Mouse (Mus musculus): ENCODE measurements around the gene Dcst1. TPM values are rescaled to one million over a fixed set of nuclear protein-coding genes. Genes with fewer than 3 reads are reported as not detected.

Dcst1 gene
- polyA plus RNA-seq (2014; fragmentation: Nextera tagmentation; extraction: Ambion mirVana), result 0.15 and 0.34 TPM in 2 replicates

DNA sequence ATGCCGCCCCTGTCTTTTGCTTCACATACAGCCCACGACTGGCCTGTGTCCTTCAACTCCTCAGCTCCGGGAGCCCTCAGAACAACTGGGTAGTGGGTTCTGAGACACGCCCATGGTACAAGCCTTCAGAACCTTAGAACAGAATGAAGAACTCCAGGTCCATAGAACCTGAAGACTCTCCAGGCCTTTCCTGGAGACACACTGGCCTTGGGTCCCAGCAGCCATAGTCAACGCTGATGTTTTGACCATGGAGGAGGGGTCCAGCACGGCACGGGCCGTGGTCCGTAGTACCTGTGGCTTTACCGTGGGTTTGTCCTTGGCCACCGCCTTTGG, at the start of gene Dcst1:
Gene Dcst1, minus strand, starts transcription at position 101 of the 333 bp plus-strand sequence.
- DNase-seq (ENCODE audit: low spot score) (no peak), ATAC-seq (replicated peaks; ENCODE audit: low FRiP score, low TSS enrichment, low read depth) (no peak)
- no peak within 1 kb of the TSS for H3K4me3 ChIP-seq (ENCODE audit: low read depth, low read length)
- no peaks in the 10 kb centered on the region for H3K9me3 ChIP-seq (ENCODE audit: control insufficient read depth, low read length)
- H3K4me2 ChIP-seq (ENCODE audit: low read length), result peak within 1 kb of the TSS; percentile 9; the same call in 1 of the 2 replicates
- no peaks in the 10 kb centered on the region for H3K27me3 ChIP-seq (replicated peaks; ENCODE audit: control insufficient read depth, insufficient read depth, low read length)
- no peak within 1 kb of the TSS for H3K27ac ChIP-seq (ENCODE audit: low read depth)
- no peak within 1 kb of the TSS for H3K9ac ChIP-seq (ENCODE audit: low read length)
- H3K4me1 ChIP-seq (replicated peaks; ENCODE audit: control insufficient read depth, insufficient read depth, low read length), result peaks cover 5% of the 10 kb centered on the region; the same call in 1 of the 2 replicates
- H3K36me3 ChIP-seq (ENCODE audit: control insufficient read depth, insufficient read depth, low read length), result no peaks in the 10 kb centered on the region
- WGBS, result 84% methylated on average over 11 of the region's 11 CpGs

DNA sequence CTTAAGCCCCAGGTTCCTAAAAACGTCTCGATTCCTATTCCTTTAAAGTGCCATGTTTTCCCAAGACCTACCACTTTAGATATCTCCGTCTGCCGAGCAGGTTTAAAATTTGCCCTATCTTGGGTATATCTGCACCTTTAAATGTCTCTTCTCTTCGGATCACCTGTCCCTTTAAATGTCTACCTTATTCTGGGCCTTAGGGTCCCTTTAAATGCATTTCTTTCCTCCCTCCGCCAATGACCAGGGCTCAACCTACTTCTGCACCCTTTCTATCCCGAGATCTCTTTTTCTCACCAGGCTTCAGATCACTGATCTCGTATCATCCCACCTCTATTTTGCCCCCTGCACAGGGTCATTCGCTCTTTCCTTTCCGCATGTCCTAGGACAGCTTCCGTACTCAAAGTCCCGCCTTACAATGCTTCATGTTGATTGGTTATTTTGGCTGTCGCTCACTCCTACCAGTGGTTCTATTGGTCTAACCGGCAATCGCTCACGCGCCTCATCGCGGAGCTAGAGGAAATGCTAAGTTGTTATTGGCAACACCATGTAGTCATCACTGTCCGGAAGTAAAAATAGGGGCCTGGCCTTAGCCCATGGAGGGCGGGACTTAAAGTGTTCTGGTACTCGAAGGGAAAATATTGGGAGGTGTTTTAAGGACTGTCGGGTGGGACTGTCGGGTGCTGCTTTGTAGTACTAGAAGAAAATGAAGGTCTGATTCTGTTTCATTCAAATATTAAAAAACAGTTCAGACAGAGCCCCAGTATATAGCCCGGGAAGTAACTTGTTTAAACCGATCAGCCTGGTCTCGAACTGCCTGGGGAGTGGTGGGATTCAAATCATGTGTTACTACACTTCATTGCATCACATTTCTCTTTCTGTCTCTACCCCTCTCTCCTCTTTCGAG, 46.7 kb upstream of the Dcst1 start, which contains the start of gene Flad1:
Gene Flad1, minus strand, starts transcription at position 381 of the 904 bp plus-strand sequence.
- peak; percentile 100 for DNase-seq (ENCODE audit: low spot score)
- ATAC-seq (replicated peaks; ENCODE audit: low FRiP score, low TSS enrichment, low read depth), result peak; percentile 100
- no peaks in the 10 kb centered on the region for H3K27me3 ChIP-seq (replicated peaks; ENCODE audit: control insufficient read depth, insufficient read depth, low read length)
- H3K27ac ChIP-seq (ENCODE audit: low read depth), result no peak within 1 kb of the TSS
- peaks cover 32% of the 10 kb centered on the region for H3K36me3 ChIP-seq (ENCODE audit: control insufficient read depth, insufficient read depth, low read length)
- peak within 1 kb of the TSS; percentile 73 for H3K4me3 ChIP-seq (ENCODE audit: low read depth, low read length)
- H3K4me2 ChIP-seq (ENCODE audit: low read length), result peak within 1 kb of the TSS; percentile 88
- H3K4me1 ChIP-seq (replicated peaks; ENCODE audit: control insufficient read depth, insufficient read depth, low read length), result peaks cover 6% of the 10 kb centered on the region
- no peaks in the 10 kb centered on the region for H3K9me3 ChIP-seq (ENCODE audit: control insufficient read depth, low read length)
- 5% methylated on average over 28 of the region's 28 CpGs for WGBS
- H3K9ac ChIP-seq (ENCODE audit: low read length), result peak within 1 kb of the TSS; percentile 56

DNA sequence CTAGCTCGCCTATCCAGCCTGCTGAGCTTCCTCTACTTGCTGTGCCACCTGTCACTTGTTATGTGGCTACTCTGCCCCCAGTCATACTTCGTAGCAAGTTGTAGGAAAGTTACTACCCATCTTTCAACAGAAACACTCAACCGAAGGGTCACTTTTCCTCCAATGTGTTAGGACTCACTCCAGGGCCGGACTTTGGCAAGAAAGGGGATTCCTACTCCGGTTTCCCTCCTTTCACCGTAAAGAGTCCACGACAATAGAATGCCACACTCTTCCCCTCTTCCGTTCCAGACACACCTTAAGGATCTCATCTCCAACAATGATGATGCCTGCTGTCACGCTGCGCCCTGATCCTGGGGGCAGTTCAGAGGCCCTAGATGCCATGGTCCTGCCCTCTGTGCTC, 45.8 kb upstream of the Dcst1 start:
- Histone ChIP-seq H3K27me3 (replicated peaks; ENCODE audit: control insufficient read depth, insufficient read depth, low read length) (no peaks in the 10 kb centered on the region), H3K9me3 (ENCODE audit: control insufficient read depth, low read length) (no peaks in the 10 kb centered on the region), H3K9ac (ENCODE audit: low read length) (peak overlapping the region; percentile 56), H3K4me3 (ENCODE audit: low read depth, low read length) (peak overlapping the region; percentile 73), H3K4me2 (ENCODE audit: low read length) (peak overlapping the region; percentile 88), H3K27ac (ENCODE audit: low read depth) (no peak overlapping the region), H3K36me3 (ENCODE audit: control insufficient read depth, insufficient read depth, low read length) (peaks cover 29% of the 10 kb centered on the region), H3K4me1 (replicated peaks; ENCODE audit: control insufficient read depth, insufficient read depth, low read length) (peaks cover 5% of the 10 kb centered on the region; the same call in 1 of the 2 replicates)
- WGBS, result 77% methylated on average over 10 of the region's 10 CpGs
- DNase-seq (ENCODE audit: low spot score) (no peak), ATAC-seq (replicated peaks; ENCODE audit: low FRiP score, low TSS enrichment, low read depth) (no peak)

DNA sequence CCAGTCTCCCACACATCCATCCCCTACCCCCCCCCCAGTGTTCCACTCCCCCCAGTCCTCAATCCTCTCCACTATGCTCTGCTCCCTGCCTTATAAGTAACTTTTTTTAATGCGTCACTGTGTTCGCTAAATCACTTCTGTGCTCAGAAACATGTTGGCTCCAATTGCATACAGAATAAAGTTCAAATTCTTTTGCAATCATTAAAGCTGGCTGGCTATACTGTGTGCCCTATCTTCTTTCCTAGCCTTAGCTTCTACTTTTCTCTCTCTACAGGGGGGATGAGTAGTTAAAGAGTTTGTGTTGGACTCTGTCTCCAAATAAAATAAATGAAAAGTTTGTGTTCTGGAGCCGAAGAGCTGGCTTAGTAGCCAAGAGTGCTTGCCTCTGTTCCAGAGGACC, 44.6 kb upstream of the Dcst1 start:
- no peak overlapping the region for H3K9ac ChIP-seq (ENCODE audit: low read length)
- H3K9me3 ChIP-seq (ENCODE audit: control insufficient read depth, low read length), result no peaks in the 10 kb centered on the region
- DNase-seq (ENCODE audit: low spot score) (no peak), ATAC-seq (replicated peaks; ENCODE audit: low FRiP score, low TSS enrichment, low read depth) (no peak)
- no peak overlapping the region for H3K27ac ChIP-seq (ENCODE audit: low read depth)
- H3K36me3 ChIP-seq (ENCODE audit: control insufficient read depth, insufficient read depth, low read length), result peaks cover 28% of the 10 kb centered on the region
- no peaks in the 10 kb centered on the region for H3K27me3 ChIP-seq (replicated peaks; ENCODE audit: control insufficient read depth, insufficient read depth, low read length)
- H3K4me2 ChIP-seq (ENCODE audit: low read length), result no peak overlapping the region
- 94% methylated on average over 3 of the region's 3 CpGs for WGBS
- H3K4me3 ChIP-seq (ENCODE audit: low read depth, low read length), result no peak overlapping the region
- H3K4me1 ChIP-seq (replicated peaks; ENCODE audit: control insufficient read depth, insufficient read depth, low read length), result peaks cover 5% of the 10 kb centered on the region; the same call in 1 of the 2 replicates

DNA sequence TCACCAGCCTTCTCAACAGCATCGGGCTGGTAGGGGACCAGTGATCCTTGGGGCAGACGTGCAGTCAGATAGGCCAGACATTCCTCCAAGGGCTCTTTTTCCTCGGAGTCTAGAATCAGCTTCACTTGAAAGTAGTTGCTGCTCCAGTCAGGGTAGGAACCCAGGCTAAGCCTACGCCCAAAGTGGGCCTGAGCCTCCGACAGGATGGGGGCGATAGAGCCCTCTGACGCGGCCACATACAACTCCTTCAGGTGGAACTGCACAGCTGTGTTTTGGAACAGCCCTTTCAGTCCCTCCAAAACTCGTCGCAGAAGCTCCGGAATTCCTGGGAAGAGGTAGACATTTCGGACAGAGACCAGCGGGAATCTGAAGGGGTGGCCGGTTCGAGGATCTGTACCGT, 43.4 kb upstream of the Dcst1 start:
- Histone ChIP-seq H3K27me3 (replicated peaks; ENCODE audit: control insufficient read depth, insufficient read depth, low read length) (no peaks in the 10 kb centered on the region), H3K4me1 (replicated peaks; ENCODE audit: control insufficient read depth, insufficient read depth, low read length) (peaks cover 5% of the 10 kb centered on the region; the same call in 1 of the 2 replicates), H3K4me2 (ENCODE audit: low read length) (no peak overlapping the region), H3K36me3 (ENCODE audit: control insufficient read depth, insufficient read depth, low read length) (peaks cover 28% of the 10 kb centered on the region), H3K4me3 (ENCODE audit: low read depth, low read length) (no peak overlapping the region), H3K9ac (ENCODE audit: low read length) (no peak overlapping the region), H3K27ac (ENCODE audit: low read depth) (no peak overlapping the region), H3K9me3 (ENCODE audit: control insufficient read depth, low read length) (no peaks in the 10 kb centered on the region)
- DNase-seq (ENCODE audit: low spot score) (no peak), ATAC-seq (replicated peaks; ENCODE audit: low FRiP score, low TSS enrichment, low read depth) (no peak)
- WGBS, result 66% methylated on average over 16 of the region's 16 CpGs

DNA sequence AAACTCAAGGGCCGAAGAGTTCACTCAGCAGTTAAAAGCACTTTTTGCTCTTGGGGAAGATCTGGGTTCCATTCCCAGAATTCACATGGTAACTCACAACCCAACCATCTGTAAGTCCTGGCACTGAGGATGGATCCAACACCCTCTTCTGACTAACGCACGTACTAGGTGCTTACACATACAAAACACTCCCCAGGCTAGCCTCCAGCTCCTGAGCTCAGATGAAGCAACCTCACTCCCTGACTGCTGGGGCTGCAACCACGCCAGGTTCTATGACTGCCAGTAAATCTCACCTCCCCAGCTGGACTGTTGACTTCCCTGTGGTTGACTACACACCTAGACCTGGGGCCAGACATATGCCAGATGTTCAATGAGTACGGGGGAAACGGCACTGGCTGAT, 41.8 kb upstream of the Dcst1 start:
- Histone ChIP-seq H3K27me3 (replicated peaks; ENCODE audit: control insufficient read depth, insufficient read depth, low read length) (no peaks in the 10 kb centered on the region), H3K4me1 (replicated peaks; ENCODE audit: control insufficient read depth, insufficient read depth, low read length) (peaks cover 5% of the 10 kb centered on the region; the same call in 1 of the 2 replicates), H3K36me3 (ENCODE audit: control insufficient read depth, insufficient read depth, low read length) (peaks cover 24% of the 10 kb centered on the region), H3K4me2 (ENCODE audit: low read length) (no peak overlapping the region), H3K9me3 (ENCODE audit: control insufficient read depth, low read length) (no peaks in the 10 kb centered on the region), H3K4me3 (ENCODE audit: low read depth, low read length) (no peak overlapping the region), H3K27ac (ENCODE audit: low read depth) (no peak overlapping the region), H3K9ac (ENCODE audit: low read length) (no peak overlapping the region)
- ATAC-seq (replicated peaks; ENCODE audit: low FRiP score, low TSS enrichment, low read depth) (no peak), DNase-seq (ENCODE audit: low spot score) (no peak)
- 87% methylated on average over 6 of the region's 6 CpGs for WGBS

DNA sequence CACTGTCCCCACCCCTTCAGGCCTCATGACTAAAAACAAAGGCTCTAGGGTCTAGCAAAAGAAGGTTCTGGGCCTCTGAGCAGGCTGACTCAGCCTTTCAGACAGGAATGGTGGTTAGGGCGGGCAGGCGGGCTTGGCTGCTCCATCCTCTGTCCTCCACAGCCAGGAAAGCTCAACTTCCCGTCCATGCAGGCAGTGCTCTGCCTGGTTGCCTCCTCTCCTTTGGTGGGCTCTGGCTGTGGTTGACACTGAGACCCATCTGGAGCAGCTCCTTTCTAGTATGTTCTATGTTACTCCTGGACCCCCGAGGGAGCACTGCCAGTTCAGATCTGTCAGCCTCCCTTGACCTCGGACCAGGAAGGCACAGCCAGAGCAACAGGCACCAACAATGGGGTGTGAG, 37.6 kb upstream of the Dcst1 start, which contains the start of gene Lenep:
Gene Lenep, minus strand, starts transcription at position 101 of the 400 bp plus-strand sequence.
- Histone ChIP-seq H3K4me1 (replicated peaks; ENCODE audit: control insufficient read depth, insufficient read depth, low read length) (no peaks in the 10 kb centered on the region), H3K4me2 (ENCODE audit: low read length) (no peak within 1 kb of the TSS), H3K27me3 (replicated peaks; ENCODE audit: control insufficient read depth, insufficient read depth, low read length) (no peaks in the 10 kb centered on the region), H3K36me3 (ENCODE audit: control insufficient read depth, insufficient read depth, low read length) (peaks cover 26% of the 10 kb centered on the region), H3K27ac (ENCODE audit: low read depth) (no peak within 1 kb of the TSS), H3K9ac (ENCODE audit: low read length) (no peak within 1 kb of the TSS), H3K9me3 (ENCODE audit: control insufficient read depth, low read length) (no peaks in the 10 kb centered on the region), H3K4me3 (ENCODE audit: low read depth, low read length) (no peak within 1 kb of the TSS)
- no peak for DNase-seq (ENCODE audit: low spot score)
- WGBS, result 89% methylated on average over 5 of the region's 5 CpGs
- no peak for ATAC-seq (replicated peaks; ENCODE audit: low FRiP score, low TSS enrichment, low read depth)

DNA sequence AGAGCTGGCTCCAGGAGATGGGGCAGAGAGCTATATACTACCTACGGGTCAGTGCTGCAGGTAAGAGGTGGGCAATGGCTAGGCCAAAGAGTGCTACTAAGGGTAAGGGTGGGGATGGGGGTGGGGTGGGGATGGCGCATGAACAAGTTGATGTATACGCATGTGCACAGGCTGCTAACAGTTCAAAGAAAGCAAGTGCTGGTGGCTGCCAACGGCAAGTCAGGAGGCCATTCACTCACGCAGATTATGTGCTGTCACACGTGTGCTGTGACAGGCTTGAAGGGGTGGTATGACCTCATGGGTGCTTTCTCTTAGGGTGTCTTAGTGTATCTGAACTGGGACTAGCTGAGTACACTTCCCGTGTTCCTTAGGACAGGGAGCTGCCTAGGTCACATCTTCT, 36.3 kb upstream of the Dcst1 start:
- WGBS, result 89% methylated on average over 7 of the region's 7 CpGs
- no peak for DNase-seq (ENCODE audit: low spot score)
- Histone ChIP-seq H3K4me1 (replicated peaks; ENCODE audit: control insufficient read depth, insufficient read depth, low read length) (0 out of 2 replicates have a peak, but pooled peaks cover 2% of the 10 kb centered on the region), H3K9ac (ENCODE audit: low read length) (no peak overlapping the region), H3K9me3 (ENCODE audit: control insufficient read depth, low read length) (no peaks in the 10 kb centered on the region), H3K4me2 (ENCODE audit: low read length) (no peak overlapping the region), H3K4me3 (ENCODE audit: low read depth, low read length) (no peak overlapping the region), H3K27ac (ENCODE audit: low read depth) (no peak overlapping the region), H3K27me3 (replicated peaks; ENCODE audit: control insufficient read depth, insufficient read depth, low read length) (no peaks in the 10 kb centered on the region), H3K36me3 (ENCODE audit: control insufficient read depth, insufficient read depth, low read length) (peaks cover 26% of the 10 kb centered on the region)
- ATAC-seq (replicated peaks; ENCODE audit: low FRiP score, low TSS enrichment, low read depth), result no peak

Measured in intestine, embryonic 14.5 days (tissue).